In the genomic region with DNA sequence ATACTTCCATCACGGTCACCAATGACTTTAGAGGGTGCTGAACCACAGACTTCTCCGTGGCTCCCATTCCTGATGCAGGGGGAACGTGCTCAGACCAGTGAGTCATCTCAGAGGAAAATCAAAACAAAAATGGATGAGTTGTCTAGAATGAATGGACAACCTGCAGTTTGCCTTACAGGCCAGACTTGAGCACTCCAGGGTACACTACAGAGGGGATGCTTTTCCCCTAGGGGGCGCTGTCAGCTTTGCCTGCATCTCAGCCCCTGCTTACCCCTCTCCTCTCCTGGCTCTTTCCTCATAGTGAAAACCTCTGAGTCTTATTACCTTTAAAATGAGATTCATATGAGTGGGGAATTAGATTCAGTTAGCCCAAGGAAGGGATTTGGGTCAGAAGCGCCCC, we compare ENCODE assay signal across 9 mouse cellular contexts.
DNase-seq lines count a peak whose midpoint lies in the region; ATAC-seq and TF ChIP-seq lines count a peak whose summit lies in the region.
"Had no signal": no experiment of that assay in that cellular context is flagged by ENCODE, and none has a peak within 500 bp of the region (broad histone marks: within the 10 kb centered on the region; RNA-seq: fewer than 3 reads in every experiment).

No protein-coding gene starts in this region.

- H3K79me2 ChIP-seq in C2C12 (ENCODE audit: control insufficient read depth, insufficient read depth), result no peaks in the 10 kb centered on the region

- no peaks in the 10 kb centered on the region for H3K36me3 ChIP-seq in forebrain, embryonic 11.5 days (ENCODE audit: control insufficient read depth, insufficient read depth, low read length)
- H3K36me3 ChIP-seq in forebrain, embryonic 16.5 days (ENCODE audit: control insufficient read depth, insufficient read depth), result no peaks in the 10 kb centered on the region
- no peaks in the 10 kb centered on the region for H3K36me3 ChIP-seq in C2C12 (ENCODE audit: control insufficient read depth, insufficient read depth)
- no peaks in the 10 kb centered on the region for H3K36me3 ChIP-seq in midbrain, embryonic 11.5 days (ENCODE audit: control insufficient read depth, insufficient read depth, low read length)
- H3K36me3 ChIP-seq: heart, embryonic 15.5 days had no signal

- H3K4me1 ChIP-seq in forebrain, embryonic 11.5 days (replicated peaks; ENCODE audit: control insufficient read depth, insufficient read depth, low read length), result no peaks in the 10 kb centered on the region
- H3K4me1 ChIP-seq in forebrain, embryonic 16.5 days (replicated peaks; ENCODE audit: control insufficient read depth, insufficient read depth, low read length), result peaks cover 11% of the 10 kb centered on the region; the same call in 1 of the 2 replicates
- no peaks in the 10 kb centered on the region for H3K4me1 ChIP-seq in midbrain, embryonic 11.5 days (ENCODE audit: control insufficient read depth, insufficient read depth, low read length)
- H3K4me1 ChIP-seq: heart, embryonic 15.5 days had no signal

- WGBS in forebrain, embryonic 11.5 days, result 39% methylated on average over 5 of the region's 5 CpGs
- 39% methylated on average over 5 of the region's 5 CpGs for WGBS in forebrain, embryonic 16.5 days
- WGBS in midbrain, embryonic 11.5 days, result 42% methylated on average over 5 of the region's 5 CpGs

- no peaks in the 10 kb centered on the region for H3K27me3 ChIP-seq in forebrain, embryonic 11.5 days (ENCODE audit: control insufficient read depth, insufficient read depth, low read length)
- H3K27me3 ChIP-seq in forebrain, embryonic 16.5 days (replicated peaks; ENCODE audit: control insufficient read depth, insufficient read depth, low read length), result no peaks in the 10 kb centered on the region
- H3K27me3 ChIP-seq in C2C12 (ENCODE audit: control insufficient read depth, insufficient read depth, insufficient read length), result peaks cover 3% of the 10 kb centered on the region
- no peaks in the 10 kb centered on the region; the same call in 1 of the 2 replicates for H3K27me3 ChIP-seq in midbrain, embryonic 11.5 days (ENCODE audit: control insufficient read depth, insufficient read depth, low read length)
- H3K27me3 ChIP-seq: heart, embryonic 15.5 days had no signal

- no peak overlapping the region for H3K27ac ChIP-seq in forebrain, embryonic 11.5 days (ENCODE audit: low read depth, low read length)
- H3K27ac ChIP-seq in forebrain, embryonic 16.5 days (ENCODE audit: low read length), result no peak overlapping the region
- no peak overlapping the region for H3K27ac ChIP-seq in midbrain, embryonic 11.5 days (ENCODE audit: low read depth, low read length)
- H3K27ac ChIP-seq: heart, embryonic 15.5 days had no signal

- no peaks in the 10 kb centered on the region for H3K9me3 ChIP-seq in forebrain, embryonic 11.5 days (ENCODE audit: control insufficient read depth, low read length)
- no peaks in the 10 kb centered on the region for H3K9me3 ChIP-seq in forebrain, embryonic 16.5 days (ENCODE audit: control insufficient read depth, low read length)
- no peaks in the 10 kb centered on the region for H3K9me3 ChIP-seq in midbrain, embryonic 11.5 days (ENCODE audit: control insufficient read depth, low read length)
- H3K9me3 ChIP-seq: heart, embryonic 15.5 days had no signal

- DNase-seq in forebrain, embryonic 11.5 days (ENCODE audit: low spot score), result peak; percentile 82
- DNase-seq in cerebellum, adult 11-12 months, result peak; percentile 51
- peak; percentile 50 for DNase-seq in gastrocnemius, postnatal 14 days
- DNase-seq in layer of hippocampus, postnatal 14 days (ENCODE audit: low spot score in 2 of 2), result peak; percentile 69 to 81
- no peak for DNase-seq in midbrain, embryonic 11.5 days (ENCODE audit: low spot score, missing footprints)
- peak; percentile 72 for DNase-seq in thymus, postnatal 0 days (ENCODE audit: low spot score)

- H3ac ChIP-seq in C2C12 (ENCODE audit: control insufficient read depth, insufficient read length, low read depth), result no peak overlapping the region

- no peak overlapping the region for H3K4me3 ChIP-seq in forebrain, embryonic 11.5 days (ENCODE audit: low read depth, low read length)
- H3K4me3 ChIP-seq in forebrain, embryonic 16.5 days (replicated peaks; ENCODE audit: low read length), result no peak overlapping the region
- H3K4me3 ChIP-seq in C2C12 (ENCODE audit: insufficient read depth, poor library complexity, severe bottlenecking), result no peak overlapping the region
- H3K4me3 ChIP-seq in midbrain, embryonic 11.5 days (ENCODE audit: low read depth, low read length), result no peak overlapping the region
- H3K4me3 ChIP-seq: heart, embryonic 15.5 days had no signal

- no peaks in the 10 kb centered on the region for H3K79me3 ChIP-seq in C2C12 (ENCODE audit: low read depth)

- no peak overlapping the region for H3K9ac ChIP-seq in forebrain, embryonic 11.5 days (ENCODE audit: low read length)
- H3K9ac ChIP-seq in forebrain, embryonic 16.5 days (replicated peaks; ENCODE audit: low read depth, low read length), result no peak overlapping the region
- H3K9ac ChIP-seq in midbrain, embryonic 11.5 days (ENCODE audit: low read length), result no peak overlapping the region
- H3K9ac ChIP-seq: heart, embryonic 15.5 days had no signal

- no peak overlapping the region for H3K4me2 ChIP-seq in forebrain, embryonic 11.5 days (ENCODE audit: low read depth, low read length, severe bottlenecking)
- H3K4me2 ChIP-seq in forebrain, embryonic 16.5 days (ENCODE audit: low read length), result no peak overlapping the region
- no peak overlapping the region for H3K4me2 ChIP-seq in midbrain, embryonic 11.5 days
- H3K4me2 ChIP-seq: heart, embryonic 15.5 days had no signal

- intact Hi-C loops in gastrocnemius, postnatal 14 days (cut with DNase I; ENCODE audit: low total_unique reads), result loop anchor here (5.0 to 10.0 kb wide), 2 partner anchors 178 to 350 kb away; no protein-coding TSS in a partner anchor

- peak; percentile 12 for TF ChIP-seq CTCF in C2C12 (IDR thresholded peaks at IDR 0.05; ENCODE audit: control insufficient read depth, insufficient read depth, insufficient read length)

- no peak for ATAC-seq in forebrain, embryonic 11.5 days (replicated peaks; ENCODE audit: low FRiP score)
- ATAC-seq in forebrain, embryonic 16.5 days, result no peak
- ATAC-seq in midbrain, embryonic 11.5 days (ENCODE audit: low FRiP score), result peak; percentile 75

TF ChIP-seq in C2C12, 6 proteins besides CTCF, POLR2A, EP300 and RAD21:
- no peak for TF ChIP-seq USF1 (IDR thresholded peaks at IDR 0.05; ENCODE audit: low read depth)
